Mouse (Mus musculus): ENCODE measurements around the gene Fads2.

DNA sequence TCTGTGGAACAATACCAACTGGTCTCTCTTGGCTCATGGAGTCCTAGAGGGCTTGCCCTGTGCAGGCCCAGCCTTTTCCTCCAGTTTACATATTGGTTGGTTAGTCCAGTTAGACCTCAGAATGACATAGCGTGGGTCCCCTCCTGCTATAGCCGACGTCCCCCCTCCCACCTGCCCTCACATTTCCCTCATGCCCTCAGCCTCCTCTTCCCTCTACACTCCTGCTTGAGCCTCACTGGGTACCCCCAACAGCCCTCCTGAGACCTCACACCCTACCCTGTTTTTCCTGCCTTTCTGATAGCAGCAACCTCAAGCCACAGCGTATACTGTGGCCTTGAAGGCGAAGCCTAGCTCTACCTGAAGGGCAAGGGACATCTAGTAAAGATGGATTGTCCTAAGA lies 38.7 kb downstream of the Fads2 start:
- TF ChIP-seq CTCF (IDR thresholded peaks at IDR 0.05; ENCODE audit: low read depth, low read length) (no peak), POLR2A (IDR thresholded peaks at IDR 0.05; ENCODE audit: extremely low read depth, insufficient read depth, low read length) (no peak)
